Mouse (Mus musculus) adrenal gland, postnatal 25 days (tissue): ENCODE results near the gene Trim37. TPM values are rescaled to one million over a fixed set of nuclear protein-coding genes. Genes with fewer than 3 reads are reported as not detected.

Experiments
- microRNA-seq, 2 experiments: library from miRNA; unstranded; fragments of <30 nt; microRNA quantifications; one replicate each; pipeline ENCODE4 v1.2.0; 2021
- total RNA-seq: library from RNA; stranded (reverse); gene quantifications from 2 replicates; pipeline ENCODE4 v1.2.3, GENCODE M21; 2021

The Trim37 gene
- total RNA-seq, 1 experiment from 2014 or later: 22.0 TPM

Small RNA genes within 50 kb of the gene (microRNA-seq; reads per million reads assigned to microRNA genes)
- gene Mir301: 264 to 355 reads per million in 2 experiments

Other genes starting within 250 kb of the Trim37 start
- 38.3 and 38.6 TPM in 2 replicates for gene Ypel2, start 133.4 kb upstream of the Trim37 start, total RNA-seq
- gene Gdpd1, start 53.0 kb upstream of the Trim37 start, total RNA-seq: 4.3 and 4.8 TPM in 2 replicates
- gene Smg8, start 40.3 kb upstream of the Trim37 start, total RNA-seq: 16.2 and 19.6 TPM in 2 replicates
- 2.5 and 3.4 TPM in 2 replicates for gene Prr11, start 18.4 kb upstream of the Trim37 start, total RNA-seq
- 8.3 and 8.6 TPM in 2 replicates for gene Ska2, start 17.8 kb upstream of the Trim37 start, total RNA-seq
- gene Ppm1e, start 231.9 kb downstream of the Trim37 start, total RNA-seq: 24.3 and 28.3 TPM in 2 replicates